Mouse (Mus musculus) stomach, postnatal 0 days (tissue): ENCODE measurements at regions not wholly inside any gene's neighbourhood (a gene's known extent, or its start where the extent isn't known, plus 50 kb on each side); places are given as distances from the start of the nearest gene placed in this dataset.

ENCODE experiments used
- CTCF ChIP-seq: IDR thresholded peaks from 2 replicates; pipeline ENCODE4 v1.5.1; 2016; ENCODE audit warnings: antibody characterized with exemption, low read depth, mild to moderate bottlenecking, moderate library complexity
- EP300 ChIP-seq: optimal IDR thresholded peaks from 2 replicates; pipeline ENCODE3; 2016; ENCODE audit warnings: antibody characterized with exemption

DNA sequence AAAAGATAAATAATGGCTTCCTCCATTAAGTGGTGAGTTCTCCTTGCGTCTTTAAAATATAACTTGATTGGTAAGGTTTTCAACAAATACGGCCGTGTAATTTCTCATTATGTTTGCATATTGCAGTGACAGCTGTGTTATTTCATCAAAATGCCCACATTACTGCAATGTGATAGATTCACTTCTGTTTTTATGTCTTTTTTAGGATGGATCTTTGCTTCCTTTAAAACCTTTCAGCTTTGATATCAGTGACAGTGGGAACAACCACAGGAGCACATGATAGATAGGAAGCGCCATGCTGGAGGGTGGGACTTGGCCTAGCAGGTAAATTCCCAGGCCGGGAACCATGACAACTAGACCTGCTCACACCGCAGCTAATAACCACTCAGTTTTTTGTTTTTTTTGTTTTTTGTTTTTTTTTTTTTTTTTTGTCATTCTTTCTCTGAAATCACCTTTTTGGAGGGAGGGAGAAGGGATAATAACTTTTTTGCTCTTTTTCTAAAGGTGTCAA is 259.3 kb downstream of the Dact1 start:
- TF ChIP-seq CTCF (no peak), EP300 (no peak)
